Mouse (Mus musculus): ENCODE measurements around the gene Gm9747. TPM values are rescaled to one million over a fixed set of nuclear protein-coding genes. Genes with fewer than 3 reads are reported as not detected.

The Gm9747 gene
- polyA plus RNA-seq, 1 experiment = not detected

Other genes with a start within 250 kb of the Gm9747 start
- 0.82 and 1.4 TPM in 2 replicates for gene Irs1, start 58.3 kb downstream of the Gm9747 start, polyA plus RNA-seq (2012; rRNA removed)
- gene Rhbdd1, start 83.3 kb downstream of the Gm9747 start, polyA plus RNA-seq (2012; rRNA removed) = 7.8 and 12.1 TPM in 2 replicates

Data from large intestine, adult 2 months (tissue).